Mouse (Mus musculus): ENCODE results near the gene Arhgap9.

The Arhgap9 gene

DNA sequence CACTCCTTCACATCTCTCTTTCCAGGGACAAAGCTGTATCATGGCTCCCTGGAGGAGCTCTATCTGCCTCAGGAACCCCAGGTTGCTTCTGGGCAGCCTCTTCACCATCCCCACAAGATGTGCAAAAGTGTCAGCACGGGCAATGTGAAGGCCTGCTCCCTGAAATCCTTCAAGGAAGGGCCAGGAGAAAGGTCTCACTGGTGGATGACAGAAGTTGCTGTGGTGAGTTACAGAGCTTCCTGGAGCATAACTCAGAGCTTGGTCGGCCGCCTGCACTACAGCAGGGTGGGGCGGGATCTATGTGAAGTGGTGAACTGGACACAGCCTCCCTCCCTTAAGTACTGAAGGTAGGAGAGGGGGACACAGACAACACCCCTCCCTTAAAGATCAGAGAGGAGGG is 905 bp downstream of the Arhgap9 start:
- DNase-seq (ENCODE audit: low read depth in 1 of 2, low spot score in 2 of 2), result no peak

DNA sequence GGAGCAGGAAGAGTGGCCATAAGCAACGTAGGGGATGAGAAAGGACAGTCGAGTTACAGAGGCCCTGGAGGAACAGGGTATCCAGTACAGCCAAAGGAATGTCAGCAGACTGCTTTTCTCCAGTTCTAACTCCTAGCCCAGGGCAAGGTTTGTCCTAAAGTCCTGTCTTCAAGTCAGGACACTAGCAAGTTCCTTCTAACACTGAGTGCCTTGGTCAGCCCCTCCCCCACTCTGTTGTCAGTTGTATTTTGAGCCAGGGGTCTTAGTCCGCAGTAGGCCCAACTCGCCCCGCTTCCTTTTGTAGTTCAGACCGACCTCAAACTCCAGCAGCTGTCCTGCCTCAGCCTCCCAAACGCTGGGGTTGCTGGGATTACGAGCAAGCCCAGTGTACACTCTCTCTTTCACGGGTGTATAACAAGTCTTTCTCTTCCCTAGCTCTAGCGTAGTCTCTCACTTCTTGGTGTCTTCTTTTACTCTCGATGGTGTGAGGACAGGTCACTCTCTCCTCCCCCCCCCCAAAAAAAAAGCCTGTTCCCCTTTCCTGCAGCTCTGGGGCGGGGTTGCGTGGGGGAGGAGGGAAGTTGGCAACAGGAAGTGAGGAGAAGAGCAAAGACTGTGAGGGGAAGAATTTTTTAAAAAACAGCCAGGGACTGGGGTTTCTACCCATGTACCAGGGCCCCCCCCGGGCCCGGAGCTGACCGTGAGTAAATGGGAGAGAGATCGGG is 1.5 kb downstream of the Arhgap9 start:
- DNase-seq (ENCODE audit: low read depth in 1 of 2, low spot score in 2 of 2), result peak; percentile 26 to 54

DNA sequence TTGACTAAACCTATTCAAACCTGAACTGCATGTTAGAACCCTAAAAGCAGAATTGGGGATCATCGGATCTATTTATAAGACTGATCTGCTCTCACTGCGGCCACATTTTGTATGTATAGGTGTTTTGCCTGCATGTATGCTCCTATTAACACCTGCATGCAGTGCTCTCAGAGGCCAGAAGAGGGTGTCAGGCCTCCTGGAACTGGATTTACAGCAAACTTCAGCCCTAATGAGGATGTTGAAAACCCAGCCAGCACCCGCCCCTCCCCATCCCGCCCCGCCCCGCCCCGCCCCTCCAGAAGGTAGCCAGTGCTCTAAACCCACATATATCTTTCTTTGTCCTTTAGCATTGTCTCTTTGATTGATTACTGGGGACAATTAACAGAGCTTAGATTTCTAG is 2.7 kb downstream of the Arhgap9 start:
- peak in 1 of 2 experiments; percentile 60 for DNase-seq (ENCODE audit: low read depth in 1 of 2, low spot score in 2 of 2)

DNA sequence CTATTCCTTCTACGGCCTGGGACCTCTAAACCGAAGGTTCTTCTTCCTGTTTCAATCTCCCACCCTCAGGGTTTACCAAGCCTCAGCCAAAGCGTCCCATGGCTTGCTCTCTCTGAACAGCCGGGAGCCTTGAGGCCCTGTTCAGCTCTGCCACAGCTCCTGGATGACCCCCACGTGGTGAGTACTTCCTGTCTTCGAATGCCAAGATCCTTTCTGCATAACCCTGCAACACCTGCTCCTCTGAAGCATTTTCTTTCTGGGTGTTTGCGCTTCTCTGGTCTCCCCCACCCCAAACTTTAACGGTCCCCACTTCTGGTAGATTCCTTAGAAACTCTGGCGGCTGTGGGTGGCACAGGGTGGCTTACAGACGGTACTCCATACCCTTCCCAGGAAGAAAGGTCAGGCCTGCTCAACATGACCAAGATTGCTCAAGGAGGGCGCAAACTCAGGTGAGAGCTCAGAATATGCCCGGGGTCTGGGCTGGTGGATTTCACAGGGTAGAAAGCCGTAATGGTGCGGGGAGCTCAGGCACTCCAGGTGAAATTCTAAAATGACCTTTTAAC is 3.8 kb downstream of the Arhgap9 start:
- no peak for DNase-seq (ENCODE audit: low read depth in 1 of 2, low spot score in 2 of 2)

DNA sequence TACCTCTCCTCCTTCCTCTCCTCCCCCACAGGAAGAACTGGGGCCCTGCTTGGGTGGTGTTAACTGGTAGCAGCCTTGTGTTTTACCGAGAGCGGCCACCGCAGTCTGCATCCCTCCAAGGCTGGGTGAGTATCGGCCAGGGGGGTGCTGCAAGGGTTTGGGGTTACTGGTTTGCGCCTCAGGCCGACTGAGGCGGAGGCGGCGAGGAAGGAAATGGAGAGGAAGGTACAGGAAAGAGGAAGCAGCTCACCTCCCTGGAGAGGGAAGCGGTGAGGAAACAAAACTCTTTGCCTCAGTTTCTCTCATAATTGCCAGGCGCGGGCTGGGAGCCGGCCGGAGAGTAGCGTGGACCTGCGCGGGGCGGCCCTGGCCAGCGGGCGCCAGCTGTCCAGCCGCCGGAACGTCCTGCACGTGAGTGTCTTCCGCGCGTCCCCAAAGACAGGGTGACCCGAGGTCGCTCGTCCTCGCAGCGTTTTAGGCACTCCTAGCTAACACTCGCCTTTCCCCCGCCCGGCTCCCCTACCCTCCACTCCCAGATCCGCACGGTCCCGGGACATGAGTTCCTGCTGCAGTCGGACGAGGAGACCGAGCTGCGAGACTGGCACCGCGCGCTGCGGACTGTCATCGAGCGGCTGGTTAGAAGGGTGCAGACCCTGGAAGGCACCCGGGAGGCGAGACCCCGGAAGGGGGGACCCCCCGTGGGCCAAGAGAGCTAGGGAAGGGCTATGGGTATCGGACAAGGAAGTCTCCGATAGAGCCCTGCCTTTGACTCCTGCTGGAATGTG is 4.4 kb downstream of the Arhgap9 start:
- DNase-seq (ENCODE audit: low read depth in 1 of 2, low spot score in 2 of 2), result no peak

DNA sequence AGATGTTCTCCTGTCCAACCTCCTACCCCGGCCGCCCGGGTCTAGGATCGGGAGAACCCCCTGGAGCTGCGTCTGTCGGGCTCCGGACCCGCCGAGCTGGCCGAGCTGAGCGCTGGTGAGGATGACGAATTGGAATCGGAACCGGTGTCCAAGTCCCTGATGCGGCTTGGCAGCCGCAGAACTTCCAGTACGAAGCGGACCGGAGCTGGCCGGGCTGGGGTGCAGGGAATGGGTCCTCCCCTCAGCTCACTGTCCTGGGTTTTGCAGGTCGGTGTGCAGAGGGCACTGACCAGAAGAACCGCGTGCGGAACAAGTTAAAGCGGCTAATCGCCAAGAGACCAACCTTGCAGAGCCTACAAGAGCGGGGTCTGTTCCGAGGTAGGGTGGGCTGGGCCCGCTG is 5.1 kb downstream of the Arhgap9 start:
- DNase-seq (ENCODE audit: low read depth in 1 of 2, low spot score in 2 of 2), result no peak

DNA sequence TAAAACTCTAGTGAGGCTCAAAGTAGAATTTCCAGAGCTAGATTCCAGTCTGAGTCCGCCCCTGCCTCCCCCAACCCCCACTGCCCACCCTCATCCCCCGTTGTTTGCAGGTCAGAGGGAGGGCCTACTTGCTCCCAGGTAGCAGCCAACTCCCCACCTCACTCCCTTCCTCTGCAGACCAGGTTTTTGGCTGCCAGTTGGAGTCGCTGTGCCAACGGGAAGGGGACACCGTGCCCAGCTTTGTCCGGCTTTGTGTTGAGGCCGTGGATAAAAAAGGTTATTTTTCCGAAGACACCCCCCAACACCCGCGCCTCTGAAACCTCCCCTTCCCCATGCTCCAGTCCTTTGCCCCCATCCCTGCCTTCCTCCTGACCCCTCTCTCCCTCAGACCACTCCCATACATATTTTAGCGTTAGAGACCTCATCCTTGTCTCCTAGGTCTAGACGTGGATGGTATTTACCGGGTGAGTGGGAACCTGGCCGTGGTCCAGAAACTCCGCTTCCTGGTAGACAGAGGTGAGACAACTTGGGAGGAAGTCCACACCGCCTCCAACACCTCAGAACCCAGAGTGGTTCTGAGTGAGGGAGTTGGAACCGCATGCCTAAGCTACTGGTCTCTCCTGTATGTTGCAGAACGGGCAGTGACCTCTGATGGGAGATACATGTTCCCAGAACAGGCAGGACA is 5.8 kb downstream of the Arhgap9 start:
- no peak for DNase-seq (ENCODE audit: low read depth in 1 of 2, low spot score in 2 of 2)

DNA sequence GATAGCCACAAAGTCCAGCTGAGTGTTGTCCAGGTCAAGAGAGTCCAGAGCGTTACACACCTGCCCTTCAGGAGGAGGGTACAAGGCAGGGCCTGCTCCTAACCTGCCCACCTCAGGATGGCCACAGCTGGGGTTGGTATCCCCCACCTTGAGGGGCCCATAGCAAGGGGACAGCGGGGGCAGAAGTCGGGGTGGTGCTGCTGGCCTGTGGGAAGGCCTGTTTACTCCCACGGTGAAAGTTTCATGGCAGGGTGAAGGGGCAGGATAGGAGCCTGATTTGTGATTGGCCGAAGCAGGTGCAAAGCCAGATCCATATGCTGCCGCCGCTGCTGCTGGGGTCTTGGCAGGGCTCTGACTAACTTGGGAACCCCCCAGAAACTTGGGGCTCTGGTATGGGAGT is 8.4 kb downstream of the Arhgap9 start:
- no peak for DNase-seq (ENCODE audit: low read depth in 1 of 2, low spot score in 2 of 2)

DNA sequence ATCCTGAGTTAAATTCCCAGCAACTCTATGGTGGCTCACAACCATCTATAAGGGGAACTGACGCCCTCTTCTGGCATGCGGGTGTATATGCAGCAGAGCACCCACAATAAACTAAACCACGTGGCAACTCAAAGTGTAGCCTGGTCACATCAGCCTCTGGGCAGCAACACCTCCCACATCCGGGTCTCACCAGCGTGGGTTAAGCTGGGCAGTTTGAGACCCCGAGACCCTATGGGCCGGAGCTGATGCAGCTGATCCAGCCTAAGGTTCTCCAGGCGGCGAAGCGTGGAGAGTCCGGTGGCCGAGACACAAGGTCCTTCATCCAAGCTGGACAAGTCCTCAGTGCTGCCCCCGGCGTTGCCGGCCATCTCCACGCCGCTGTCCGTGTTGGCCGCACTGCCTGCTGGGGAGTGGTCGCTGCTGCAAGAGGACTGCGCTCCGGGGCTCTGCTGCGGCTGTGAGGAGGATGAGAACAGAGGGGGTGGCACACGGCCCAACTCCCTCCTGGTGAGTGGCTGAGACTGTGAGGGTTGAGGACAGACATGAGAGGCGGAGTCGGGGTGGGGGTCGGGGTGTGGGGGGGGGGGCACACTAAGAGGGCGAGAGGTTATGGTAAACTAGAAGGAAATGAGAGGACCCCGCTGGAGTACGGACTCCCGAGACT is 10.6 kb downstream of the Arhgap9 start:
- DNase-seq (ENCODE audit: low read depth in 1 of 2, low spot score in 2 of 2), result no peak

DNA sequence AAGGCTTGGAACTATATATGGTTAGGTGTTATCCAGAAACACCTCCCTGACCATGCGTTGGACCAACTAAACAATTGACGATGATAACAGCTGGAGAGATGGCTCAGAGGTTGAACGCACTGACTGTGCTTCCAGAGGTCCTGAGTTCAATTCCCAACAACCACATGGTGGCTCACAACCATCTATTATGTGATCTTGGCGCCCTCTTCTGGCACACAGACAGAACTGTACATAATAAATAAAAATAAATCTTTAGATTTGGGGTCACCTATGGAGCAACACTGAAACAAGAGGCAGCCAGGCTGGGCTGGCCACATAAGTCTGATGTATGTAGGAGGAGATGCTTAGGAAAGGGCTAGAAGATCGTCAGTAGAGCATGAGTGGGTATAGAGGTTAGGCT is 11.4 kb downstream of the Arhgap9 start:
- no peak for DNase-seq (ENCODE audit: low read depth in 1 of 2, low spot score in 2 of 2)

DNA sequence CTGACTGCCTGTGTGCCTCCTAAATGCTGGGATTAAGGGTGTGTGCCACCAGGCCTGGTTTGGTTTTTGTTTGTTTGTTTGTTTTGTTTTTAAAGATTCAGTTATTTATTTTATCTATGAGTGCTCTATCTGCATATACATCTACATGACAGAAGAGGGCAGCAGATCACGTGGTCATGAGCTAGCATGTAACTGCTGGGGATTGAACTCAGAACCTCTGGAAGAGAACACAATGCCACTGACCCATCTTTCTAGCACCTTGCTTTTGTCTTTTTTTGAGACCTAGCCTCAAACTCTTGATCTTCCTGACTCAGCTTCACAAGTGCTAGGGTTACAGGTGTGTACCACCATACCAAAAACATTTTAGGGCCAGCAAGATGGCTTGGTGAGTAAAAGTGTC is 13.5 kb downstream of the Arhgap9 start:
- no peak for DNase-seq (ENCODE audit: low read depth in 1 of 2, low spot score in 2 of 2)

DNA sequence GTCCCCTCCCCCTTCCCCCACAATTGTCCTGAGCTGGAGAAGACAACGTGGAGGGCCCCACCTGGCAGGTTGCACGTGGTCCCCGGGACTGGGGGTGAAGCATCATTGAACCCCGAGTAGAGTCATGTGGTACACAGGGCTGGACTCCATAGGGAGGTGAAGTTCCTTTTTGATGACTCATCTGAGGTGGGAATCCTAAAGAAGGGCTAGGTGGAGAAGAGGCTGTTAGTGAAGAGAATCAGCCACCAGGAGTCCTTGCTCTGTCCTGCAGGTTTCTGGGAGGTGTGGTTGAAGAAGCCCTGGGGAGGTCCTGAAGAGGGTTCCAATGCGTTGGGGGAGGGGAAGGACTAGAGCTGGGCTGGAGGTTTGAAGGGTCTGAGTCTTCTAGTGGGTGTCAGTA is 15.2 kb downstream of the Arhgap9 start:
- DNase-seq (ENCODE audit: low read depth in 1 of 2, low spot score in 2 of 2), result no peak

DNA sequence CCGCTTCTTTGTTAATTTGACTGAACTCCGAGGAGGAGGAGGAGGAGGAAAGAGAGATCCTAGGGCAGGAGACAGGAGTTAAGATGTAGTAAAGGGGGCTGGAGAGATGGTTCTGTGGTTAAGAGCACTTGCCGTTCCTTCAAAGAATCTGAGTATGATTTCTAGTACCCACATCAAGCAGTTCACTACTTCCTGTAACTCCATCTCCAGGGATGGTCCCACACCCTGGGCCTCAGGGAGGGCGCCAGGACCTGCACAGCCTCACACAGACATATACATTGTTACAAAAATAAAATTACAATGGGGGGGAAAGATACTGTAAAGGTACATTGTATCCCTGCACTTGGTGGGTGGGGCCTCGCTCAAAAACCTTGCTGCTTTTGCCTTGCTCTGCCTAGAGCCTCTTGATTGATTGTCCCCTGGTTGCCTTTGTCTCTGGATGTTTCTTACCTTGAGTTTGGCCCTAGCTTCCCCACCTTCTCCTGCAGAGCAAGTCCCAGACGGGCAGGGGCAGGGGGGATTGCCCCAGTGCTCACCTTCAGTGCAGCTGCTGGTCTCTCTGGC is 15.9 kb downstream of the Arhgap9 start:
- DNase-seq (ENCODE audit: low read depth in 1 of 2, low spot score in 2 of 2), result no peak

DNA sequence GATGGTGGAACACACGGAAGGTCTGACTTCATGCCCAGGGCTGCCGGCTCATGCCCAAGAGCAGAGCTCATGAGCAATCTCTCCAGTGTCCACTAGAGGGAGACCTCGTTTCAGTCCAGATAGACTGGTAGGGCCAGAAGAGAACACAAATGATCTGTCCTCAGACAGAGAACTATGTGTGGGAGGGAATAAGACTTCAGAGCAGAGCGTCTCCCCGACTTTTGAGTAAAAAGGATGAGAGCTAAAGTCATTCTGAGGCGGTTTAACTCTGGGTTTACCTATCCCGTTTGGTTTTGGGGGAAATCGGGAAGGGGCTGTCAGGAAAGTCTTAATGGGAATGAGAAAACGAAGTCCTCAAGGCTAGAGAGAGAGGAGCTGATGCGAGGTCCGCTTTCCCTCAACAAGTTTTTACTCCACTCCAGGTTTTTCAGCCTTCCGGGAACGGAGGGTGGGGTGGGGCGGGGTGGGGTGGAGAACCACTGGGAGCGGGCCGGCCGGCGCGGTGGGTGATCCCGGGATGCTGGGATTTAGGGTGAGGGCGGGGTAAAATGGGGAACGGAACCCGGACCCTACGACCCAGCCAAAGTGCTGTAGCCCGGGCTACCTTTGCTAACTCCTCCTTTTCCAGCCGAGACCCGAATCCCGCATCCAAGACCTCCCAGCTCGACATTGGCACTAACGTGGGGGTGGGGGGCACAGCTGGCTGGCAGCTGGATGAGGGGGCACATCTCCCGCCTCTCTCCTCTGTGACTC is 17.3 kb downstream of the Arhgap9 start:
- peak; percentile 60 to 79 for DNase-seq (ENCODE audit: low read depth in 1 of 2, low spot score in 2 of 2)

DNA sequence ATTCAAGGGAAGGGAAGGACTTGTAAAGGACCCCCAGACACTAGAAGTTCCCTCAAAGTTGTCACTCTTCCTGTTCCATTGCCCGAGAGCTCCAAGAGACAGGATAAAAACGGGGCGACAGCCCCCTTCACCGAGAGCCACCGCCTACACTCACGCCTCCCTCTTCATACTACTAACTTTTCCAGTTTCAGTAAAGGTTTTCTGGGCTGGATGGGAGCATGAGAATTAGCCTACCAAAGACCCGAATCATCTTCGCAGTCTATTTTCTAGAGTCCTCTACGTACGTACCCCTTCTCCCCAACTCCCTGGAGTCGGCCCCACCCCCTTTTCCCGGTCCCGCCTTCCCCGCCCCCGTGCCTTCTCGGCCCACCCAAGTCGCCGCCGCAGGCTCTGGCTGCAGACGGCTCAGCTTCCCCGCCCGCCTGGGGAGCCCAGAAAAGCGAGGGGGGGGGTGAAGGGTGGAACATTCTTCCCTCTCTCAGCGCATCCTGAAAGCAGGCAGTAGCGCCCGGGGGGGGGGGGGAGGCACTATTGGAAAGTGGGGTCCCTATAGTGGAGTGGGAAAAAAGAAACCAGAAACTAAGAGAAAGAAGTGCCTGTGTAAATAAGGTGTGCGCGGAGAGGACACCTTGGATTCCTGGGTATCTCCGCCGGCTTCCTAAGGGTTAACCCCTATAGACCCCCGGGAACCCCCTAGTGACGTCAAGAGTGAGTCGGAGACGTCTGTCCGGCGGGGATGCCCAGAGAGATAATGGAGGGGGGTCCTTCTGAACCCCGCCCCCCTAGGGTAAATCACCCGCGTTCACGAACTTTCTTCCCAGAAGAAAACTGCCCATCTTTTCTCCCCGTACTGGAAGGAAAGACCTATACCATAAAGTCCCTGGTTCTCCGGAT is 18.2 kb downstream of the Arhgap9 start:
- DNase-seq (ENCODE audit: low read depth in 1 of 2, low spot score in 2 of 2), result no peak

DNA sequence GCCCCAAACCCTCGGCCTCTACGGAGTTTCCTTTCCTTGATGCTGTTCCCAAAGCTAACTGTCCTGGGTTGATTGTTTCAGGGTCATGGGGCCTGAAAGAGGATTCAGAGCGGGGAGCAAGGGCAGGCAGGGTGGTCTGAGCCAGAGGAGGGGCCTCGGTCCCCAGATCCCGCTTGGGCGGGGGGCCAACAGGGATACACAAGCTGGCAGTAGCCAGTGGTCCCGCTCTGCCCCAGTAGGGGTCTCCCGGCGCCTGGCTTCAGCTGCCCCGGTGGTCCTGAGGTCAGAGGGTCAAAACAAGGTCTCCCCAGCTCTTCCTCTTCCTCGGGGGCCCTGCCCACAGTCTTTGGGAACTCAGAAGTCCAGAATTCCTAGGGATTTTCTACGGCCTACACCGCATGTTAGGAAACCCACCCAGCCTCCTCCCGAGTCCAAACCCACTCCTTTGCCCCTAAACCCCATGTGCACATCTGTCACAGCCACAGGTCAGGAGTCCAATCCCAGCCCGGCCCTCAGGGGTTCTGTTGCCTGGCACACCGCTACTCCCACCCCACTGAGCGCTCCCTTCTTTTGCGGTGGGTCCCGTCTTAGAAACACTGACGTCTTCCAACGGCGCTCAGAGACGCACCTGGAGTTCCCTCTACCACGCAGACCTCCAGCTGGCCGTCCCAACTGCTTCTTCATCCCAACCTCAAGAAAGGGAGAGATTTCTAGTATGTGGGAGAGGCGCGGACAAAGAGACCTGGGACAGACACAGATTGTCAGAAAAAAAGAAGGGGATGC is 19.0 kb downstream of the Arhgap9 start:
- DNase-seq (ENCODE audit: low read depth in 1 of 2, low spot score in 2 of 2), result no peak

DNA sequence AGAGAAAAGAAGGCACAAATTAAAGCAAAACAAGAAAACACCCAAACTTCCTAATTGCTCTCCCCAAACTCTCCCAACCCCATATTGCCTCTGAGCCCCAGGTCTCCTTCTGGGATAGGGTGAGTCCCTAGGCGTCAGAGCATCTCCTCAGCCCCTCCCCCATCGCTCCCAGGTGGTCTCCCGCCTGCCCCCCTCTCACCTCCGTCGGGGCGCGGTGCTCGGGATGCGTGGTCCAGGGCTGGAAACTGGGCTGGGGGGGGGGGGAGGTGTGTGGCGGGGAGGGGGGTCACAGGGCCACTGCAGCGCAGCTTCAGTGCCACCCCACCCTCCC is 19.6 kb downstream of the Arhgap9 start:
- no peak for DNase-seq (ENCODE audit: low read depth in 1 of 2, low spot score in 2 of 2)

DNA sequence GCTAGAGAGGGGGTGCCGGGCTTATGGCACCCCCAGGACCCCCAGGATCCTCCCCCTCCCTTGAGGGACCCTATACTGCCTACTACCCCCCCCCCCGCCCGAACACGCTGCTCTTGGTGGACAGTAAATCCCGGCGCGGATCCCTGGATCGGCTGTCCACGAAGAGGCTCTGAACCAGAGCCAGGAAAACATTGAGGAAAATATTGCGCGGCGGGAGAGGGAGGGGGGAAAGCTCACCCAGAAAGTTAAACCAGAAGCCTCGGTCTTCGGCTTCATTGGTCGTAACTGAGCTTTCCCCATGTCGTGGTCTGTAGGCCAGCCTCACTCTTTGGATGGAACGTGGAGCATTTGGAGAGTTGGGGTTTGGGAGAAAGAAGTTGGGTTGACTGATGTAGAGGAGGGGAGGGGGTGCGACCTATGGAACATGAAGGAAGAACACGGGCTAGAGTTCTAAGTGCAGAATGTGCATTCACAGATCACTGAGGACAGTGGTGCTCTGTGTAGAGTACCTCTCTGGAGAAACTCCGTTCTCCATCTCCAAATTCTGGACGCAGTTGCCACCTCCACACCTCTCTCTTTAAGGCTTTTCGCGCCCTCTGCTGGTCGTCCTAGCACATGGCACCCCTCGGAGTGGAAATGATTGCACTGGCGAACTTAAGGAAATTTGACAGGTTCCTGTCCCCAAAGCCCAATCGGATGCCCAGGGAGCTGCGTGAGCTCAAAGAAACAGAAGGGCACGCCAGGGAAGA is 20.3 kb downstream of the Arhgap9 start, which contains the start of gene Gli1:
Gli1 (minus strand) TSS at position 84 of the 749 bp plus-strand sequence.
- DNase-seq (ENCODE audit: low read depth in 1 of 2, low spot score in 2 of 2), result peak in 1 of 2 experiments; percentile 71

All from monocyte, adult 2 months (primary cell).